Mouse (Mus musculus) CD4-positive, CD25-positive, alpha-beta regulatory T cell, adult 2 months (primary cell): ENCODE data around the gene Gm28434.

Source experiments
- DNase-seq: peaks from one replicate; pipeline ENCODE4 v3.0.0-alpha.2; 2012; ENCODE audit warnings: low read depth, low spot score

Gene Gm28434

GRCm38 (mm10) chr5:87969201-87969600 lies at the start of gene Gm28434, which contains the start of gene 2310003L06Rik:
Gm28434 (plus strand) TSS chr5:87969517.
2310003L06Rik (plus strand) TSS chr5:87969459.
- DNase-seq = no peak

GRCm38 (mm10) chr5:87925372-87925771 lies 43.9 kb upstream of the Gm28434 start, which contains the start of gene Csn3:
Csn3 (plus strand) TSS chr5:87925579.
- no peak for DNase-seq

GRCm38 (mm10) chr5:87931603-87932002 lies 37.7 kb upstream of the Gm28434 start:
- no peak for DNase-seq

DNA sequence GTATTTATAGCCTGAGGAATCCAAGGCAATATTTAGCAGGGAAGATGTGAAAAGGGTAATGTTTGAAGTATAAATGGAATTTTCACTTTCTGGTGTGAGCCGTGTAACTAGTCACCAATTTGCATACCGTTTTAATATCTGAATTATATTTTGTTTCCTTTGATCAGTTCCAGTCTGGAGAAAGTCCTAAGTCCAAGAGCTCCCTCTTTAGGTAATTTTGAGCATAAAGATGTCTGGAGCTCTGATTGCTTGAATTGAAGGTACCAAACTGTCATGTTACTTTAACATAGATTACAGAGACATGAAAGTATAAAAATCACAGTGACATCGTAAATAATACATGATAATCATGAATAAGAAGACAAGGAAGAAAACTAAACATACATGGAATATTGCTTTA lies 28.6 kb upstream of the Gm28434 start:
- no peak for DNase-seq

DNA sequence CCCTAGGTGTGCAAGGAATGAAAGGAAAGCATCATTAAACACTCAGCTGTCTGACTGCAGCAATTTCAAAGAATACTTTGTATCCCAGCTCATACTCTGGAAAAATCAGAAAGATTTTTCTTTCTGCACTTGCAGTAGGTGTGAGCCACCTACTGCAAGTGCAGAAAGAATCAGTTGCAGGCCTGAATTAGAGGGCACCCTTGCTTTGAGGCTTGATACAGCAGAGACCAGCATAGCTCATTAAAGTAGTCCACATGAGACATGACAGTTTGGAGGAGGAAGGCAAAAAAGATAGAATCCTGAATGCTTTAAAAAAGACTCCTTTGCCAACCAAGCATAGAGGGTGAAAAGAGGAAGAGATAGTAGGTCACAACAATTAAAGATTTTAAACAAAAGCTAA lies 26.8 kb upstream of the Gm28434 start:
- no peak for DNase-seq

GRCm38 (mm10) chr5:87951836-87952235 lies 17.5 kb upstream of the Gm28434 start:
- DNase-seq = no peak

- DNase-seq = no peak
Measured at GRCm38 (mm10) chr5:87979139-87979538, 9.8 kb downstream of the Gm28434 start, which contains the start of gene Cabs1. Cabs1 (plus strand) TSS chr5:87979439.

- no peak for DNase-seq
Measured at GRCm38 (mm10) chr5:87982468-87983214, 13.3 kb downstream of the Gm28434 start.

GRCm38 (mm10) chr5:88002249-88002648 lies 32.9 kb downstream of the Gm28434 start, which contains the start of gene Smr3a:
Smr3a (plus strand) TSS chr5:88002549.
- DNase-seq = no peak

- DNase-seq = no peak
Measured at GRCm38 (mm10) chr5:88005241-88005640, 35.9 kb downstream of the Gm28434 start.
